Mouse (Mus musculus) cerebral cortex, adult 2 months (tissue): ENCODE results near the gene Vti1b.

ENCODE experiments used
- WGBS: fragments of 180-500 bp; shearing (Covaris S2); methylation state at CpG from one replicate; pipeline ENCODE4 v1.1.7; 2018; 5-methylcytosine and 5-hydroxymethylcytosine counted together

Vti1b gene

DNA sequence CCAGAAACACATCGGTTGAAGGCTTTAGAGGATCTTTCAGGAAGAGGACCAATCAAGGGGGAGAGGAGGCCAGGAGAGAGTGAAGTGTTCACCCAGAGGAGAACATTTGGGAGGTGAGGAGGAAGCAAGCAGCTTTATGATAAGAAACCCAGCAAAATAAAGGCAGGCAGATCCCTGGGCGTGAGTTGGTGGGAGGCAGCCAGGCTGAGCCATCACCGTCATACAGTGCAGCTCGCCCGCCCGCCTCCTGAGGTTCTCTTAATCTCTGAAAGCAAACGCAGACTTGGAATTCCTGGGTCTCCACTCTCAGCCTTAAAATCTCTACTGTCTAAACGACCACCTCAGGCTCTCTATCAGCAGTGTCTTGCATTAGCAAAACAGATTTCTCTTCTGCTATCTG is 37.8 kb downstream of the Vti1b start:
- 24% methylated on average over 8 of the region's 8 CpGs for WGBS

GRCm38 (mm10) chr12:79131706-79132460 is 40.6 kb downstream of the Vti1b start:
- WGBS, result 32% methylated on average over 5 of the region's 5 CpGs

GRCm38 (mm10) chr12:79131178-79131675 is 41.2 kb downstream of the Vti1b start:
- 1% methylated on average over 22 of the region's 22 CpGs for WGBS

DNA sequence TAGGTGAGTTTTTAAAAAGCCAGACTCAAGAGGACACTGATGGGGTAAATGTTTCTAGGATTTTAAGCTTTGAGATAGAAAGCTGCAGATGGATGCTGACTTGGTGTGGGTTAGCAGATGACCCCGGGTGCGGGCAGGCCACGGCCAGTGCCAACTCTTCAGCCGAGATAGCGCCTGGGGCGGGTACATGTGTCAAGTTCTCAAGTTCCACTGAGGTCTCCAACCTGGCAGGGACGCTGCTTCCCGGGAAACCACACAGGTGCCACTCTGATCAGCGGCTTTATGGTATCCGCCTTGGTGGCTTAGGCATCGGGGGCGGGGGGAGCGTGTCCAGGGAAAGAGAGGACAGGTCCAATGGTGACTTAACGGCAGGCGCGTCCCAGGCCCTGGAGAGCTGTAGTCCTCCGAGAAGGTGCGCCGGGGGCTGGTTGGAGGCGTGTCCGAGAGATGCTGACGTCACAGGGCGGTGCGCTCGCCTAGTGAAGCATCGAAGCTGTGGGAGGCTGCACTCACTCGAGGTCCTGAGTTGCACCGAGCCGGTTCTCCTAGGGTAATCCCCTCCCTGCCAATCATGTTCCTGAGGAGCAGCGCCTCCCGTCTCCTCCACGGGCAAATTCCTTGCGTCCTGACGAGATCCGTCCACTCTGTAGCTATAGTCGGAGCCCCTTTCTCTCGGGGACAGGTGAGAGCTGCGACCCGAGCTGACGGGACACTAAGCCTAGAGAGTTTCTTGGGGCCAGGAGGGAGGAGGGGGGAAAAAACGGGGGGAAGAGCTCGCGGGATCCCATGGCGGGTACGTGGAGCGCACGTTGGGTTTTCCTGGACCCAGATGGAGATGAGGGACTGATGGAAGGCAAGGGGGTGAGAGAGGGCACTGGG is 41.9 kb downstream of the Vti1b start, which contains the start of gene Arg2:
Gene Arg2 (plus strand): TSS at position 479 of the 879 bp plus-strand sequence.
- 2% methylated on average over 47 of the region's 47 CpGs for WGBS

- WGBS, result 28% methylated on average over 3 of the region's 3 CpGs
These were observed 49.6 kb downstream of the Vti1b start for GRCm38 (mm10) chr12:79122820-79123219.

GRCm38 (mm10) chr12:79118991-79119390 is 53.5 kb downstream of the Vti1b start:
- 90% methylated on average over 4 of the region's 4 CpGs for WGBS
